Mouse (Mus musculus): ENCODE results near the gene Fam19a2. TPM values are rescaled to one million over a fixed set of nuclear protein-coding genes. Genes with fewer than 3 reads are reported as not detected.

Fam19a2 gene
- total RNA-seq, 2 experiments from 2014 or later, result 0.06 to 0.13 TPM

DNA sequence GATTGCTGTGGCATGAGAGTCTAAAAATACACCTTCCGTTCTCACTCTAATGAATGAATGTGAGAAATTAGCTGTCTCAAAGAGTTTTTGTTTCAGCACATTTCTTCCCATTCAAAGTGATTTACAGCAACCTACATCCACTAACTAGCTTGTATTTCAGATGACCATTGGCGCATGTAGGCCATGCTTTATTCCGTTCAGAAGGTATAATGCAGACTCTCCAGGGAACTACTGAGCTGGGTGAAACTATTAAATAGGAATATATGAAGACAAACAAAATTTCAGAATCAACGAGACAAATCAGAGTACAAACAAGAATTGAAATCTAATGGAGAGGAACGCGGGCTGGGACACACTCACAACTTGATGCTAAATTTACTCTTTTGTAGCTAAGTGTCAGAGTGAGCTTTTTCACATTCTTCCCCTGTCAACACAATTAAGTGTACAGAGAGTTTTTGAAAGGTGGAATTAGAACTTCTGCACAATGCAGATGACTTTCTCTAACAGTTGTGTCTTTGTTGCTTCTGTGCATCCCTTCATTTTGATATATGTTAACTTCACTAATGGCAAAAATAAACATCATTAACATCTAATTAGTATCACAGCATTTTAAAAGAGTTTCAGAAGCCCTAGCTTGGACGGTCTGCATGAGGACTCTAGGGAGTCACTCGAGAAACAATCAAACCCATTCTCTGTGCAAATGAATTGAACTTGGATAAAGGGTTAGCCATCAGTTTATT lies 428.6 kb downstream of the Fam19a2 start:
- DNase-seq (ENCODE audit: low spot score), result no peak
- intact Hi-C loops (cut with DNase I), result no loop called here

DNA sequence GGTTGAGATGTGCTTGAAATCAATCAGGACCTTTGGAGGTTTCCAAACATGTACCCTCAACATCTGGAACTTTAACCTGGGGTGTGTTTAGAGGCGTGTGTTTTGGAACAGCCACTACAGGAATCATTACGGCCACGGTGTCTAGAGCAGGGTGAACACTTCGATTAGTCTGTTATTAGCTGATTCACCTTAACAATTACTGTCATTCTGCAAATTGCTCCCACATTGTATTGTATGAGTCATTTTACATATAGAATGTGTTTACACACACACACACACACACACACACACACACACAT lies 429.1 kb downstream of the Fam19a2 start:
- intact Hi-C loops (cut with DNase I), result no loop called here
- no peak for DNase-seq (ENCODE audit: low spot score)

DNA sequence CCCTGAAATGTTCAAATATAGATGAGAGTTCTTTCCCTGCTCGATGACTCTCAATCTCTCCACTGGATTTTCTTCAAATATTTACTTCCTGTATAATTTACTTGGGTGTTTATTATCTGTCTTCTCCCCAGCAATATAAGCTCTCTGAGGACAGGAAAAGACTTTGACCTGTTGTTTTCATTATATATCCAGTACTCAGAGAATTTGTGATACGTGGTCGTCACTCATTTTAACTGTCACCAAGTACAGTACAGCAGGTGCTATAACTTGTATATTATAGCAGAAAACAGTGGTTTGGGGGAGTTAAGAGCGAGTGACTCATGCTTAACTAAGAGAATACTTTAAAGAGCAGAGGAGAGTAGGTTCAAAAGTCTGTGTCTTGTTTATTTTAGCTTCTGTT lies 438.8 kb downstream of the Fam19a2 start:
- intact Hi-C loops (cut with DNase I), result no loop called here
- DNase-seq (ENCODE audit: low spot score), result no peak

DNA sequence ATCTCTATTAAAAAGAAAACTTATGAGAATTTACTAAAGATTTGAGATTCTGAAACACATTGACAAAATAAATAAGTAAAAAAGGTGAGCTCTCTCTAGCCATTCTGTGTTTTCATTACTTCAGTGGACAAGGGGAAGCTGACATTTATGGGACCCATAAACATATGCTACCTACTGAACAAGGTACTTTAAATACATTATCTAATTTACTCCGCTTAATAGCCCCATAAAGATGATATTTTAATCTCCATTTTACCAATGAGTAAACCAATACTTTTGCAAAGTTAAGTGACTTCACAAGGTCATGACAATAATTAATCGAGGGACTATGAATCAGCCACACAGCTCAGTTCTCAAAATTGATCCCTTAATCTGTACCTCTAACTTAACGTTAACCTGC lies 443.2 kb downstream of the Fam19a2 start:
- intact Hi-C loops (cut with DNase I), result no loop called here
- no peak for DNase-seq (ENCODE audit: low spot score)

DNA sequence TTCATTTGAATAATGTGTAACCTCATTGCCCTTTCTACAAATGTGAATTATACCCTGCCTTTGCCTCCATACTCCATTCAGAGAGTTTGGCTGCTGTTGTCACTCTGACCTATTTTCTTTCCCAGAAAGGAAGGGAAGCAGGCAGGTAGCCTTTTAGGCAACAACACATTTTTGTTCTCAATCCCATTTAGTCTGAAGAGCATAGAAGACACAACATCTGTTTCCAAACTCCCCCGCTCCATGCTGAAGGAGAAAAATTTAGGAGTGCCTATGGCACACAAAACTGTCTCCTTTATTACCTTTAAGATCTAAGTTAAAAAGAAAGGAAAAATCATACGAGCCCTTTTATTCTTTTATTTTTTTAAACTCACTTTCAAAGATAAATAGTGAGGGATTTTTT lies 446.9 kb downstream of the Fam19a2 start:
- no peak for DNase-seq (ENCODE audit: low spot score)
- intact Hi-C loops (cut with DNase I), result no loop called here

DNA sequence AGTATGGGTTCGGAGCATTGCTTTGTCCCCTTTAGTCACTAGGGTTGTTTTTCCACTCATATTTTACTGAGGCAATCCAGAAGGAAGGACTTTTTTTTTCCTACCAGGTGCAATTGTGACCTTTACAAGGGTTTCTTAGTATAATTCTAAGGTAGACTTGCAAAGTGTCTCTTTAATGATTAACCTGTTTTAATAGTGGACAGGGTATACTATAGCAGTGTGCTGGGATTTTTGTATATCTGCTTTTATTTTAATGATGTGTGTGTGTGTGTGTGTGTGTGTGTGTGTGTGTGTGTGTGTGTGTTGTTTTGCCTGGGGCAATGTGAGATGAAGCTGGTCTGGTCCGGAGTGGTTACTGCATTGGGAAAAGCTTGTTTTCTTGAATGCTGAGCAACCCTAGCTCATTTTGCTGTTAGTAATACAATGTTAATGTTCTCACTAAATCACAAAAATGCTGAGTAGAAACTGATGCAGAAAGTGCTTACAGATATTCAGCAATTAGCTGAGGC lies 458.2 kb downstream of the Fam19a2 start:
- no peak for DNase-seq (ENCODE audit: low spot score)
- intact Hi-C loops (cut with DNase I), result no loop called here

DNA sequence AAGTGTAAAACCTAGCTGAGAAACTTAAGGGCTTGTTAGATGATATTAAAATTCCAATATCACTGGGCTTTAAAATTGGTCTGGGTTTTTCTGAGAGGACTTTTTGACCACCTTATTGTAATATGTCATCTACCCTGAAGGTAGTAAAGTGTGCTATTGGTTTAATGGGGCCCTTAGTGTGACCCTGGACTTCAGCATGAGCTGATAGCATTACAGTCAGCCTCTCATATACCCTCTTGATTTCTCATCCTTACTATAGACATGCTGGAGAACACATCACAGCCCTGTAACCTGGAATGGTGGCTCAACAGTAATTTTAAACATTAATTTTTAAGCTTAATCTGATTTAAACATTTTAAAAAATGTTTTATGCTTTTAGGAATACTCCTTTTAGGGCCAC lies 459.8 kb downstream of the Fam19a2 start:
- intact Hi-C loops (cut with DNase I), result no loop called here
- DNase-seq (ENCODE audit: low spot score), result no peak

DNA sequence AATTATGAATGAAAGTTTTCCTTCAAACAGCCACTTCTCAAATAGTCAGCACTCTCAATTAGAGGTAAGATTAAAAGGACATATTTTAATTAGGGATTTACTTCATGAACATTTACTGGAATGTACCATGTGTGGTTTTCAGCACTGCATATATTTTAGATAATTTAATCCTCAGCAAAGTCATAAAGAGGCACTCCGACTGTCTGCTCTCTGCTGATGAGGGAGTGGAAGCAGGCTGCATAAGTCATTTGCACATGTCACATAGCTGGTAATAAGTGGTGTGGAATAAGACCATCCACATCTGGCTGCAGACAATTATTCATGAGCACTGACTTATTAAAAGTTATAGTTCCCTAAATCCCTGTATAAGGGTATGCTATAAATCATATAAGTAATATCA lies 484.5 kb downstream of the Fam19a2 start:
- intact Hi-C loops (cut with DNase I), result no loop called here
- DNase-seq (ENCODE audit: low spot score), result no peak

DNA sequence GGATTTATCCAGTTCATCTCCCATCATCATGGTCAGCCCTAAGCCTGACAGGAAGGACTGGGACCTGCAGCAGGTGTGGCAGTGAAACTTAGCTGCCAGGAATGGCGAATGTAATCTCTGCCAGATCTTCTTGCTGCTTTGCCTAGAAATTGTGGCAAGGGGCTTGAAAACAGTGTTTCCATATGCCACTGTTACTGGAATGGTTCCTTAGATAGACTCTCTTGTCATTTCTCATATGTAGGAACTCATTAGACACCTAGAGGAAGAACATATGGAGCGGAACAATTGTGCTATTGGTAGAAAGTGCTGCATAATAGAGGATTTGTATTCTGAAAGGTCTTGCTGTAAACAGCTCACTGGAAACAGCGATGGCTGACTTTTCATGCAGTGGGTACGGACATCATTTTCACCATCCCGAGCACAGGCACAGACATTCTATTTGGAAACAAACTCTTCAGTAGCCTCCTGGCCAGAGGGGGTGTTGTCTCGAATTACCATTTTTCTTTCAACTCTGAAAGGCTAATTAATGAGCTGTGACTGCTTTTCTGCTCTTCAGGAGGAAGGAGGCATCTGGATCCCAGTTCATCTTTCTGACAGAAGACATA lies 488.0 kb downstream of the Fam19a2 start:
- intact Hi-C loops (cut with DNase I), result no loop called here
- no peak for DNase-seq (ENCODE audit: low spot score)

DNA sequence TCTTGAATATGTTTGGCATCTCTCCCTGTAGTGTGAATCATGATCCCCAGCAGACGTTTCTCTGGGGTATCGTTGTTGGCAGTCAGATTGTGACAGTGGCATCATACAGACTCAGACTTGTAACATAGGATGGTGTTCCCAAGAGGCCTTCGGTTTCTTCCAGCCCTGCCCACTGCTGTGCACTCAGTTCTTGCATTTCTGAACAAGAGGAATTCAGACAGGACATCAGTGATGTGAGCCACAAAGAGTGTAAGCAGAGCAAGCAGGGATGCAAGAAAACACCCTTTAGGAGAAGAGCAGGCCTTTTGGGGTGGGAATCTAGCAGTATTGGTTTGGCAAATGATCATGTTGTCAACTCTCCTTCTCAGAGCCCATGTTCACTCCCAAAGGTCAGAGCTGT lies 489.0 kb downstream of the Fam19a2 start:
- DNase-seq (ENCODE audit: low spot score), result no peak
- intact Hi-C loops (cut with DNase I), result no loop called here

DNA sequence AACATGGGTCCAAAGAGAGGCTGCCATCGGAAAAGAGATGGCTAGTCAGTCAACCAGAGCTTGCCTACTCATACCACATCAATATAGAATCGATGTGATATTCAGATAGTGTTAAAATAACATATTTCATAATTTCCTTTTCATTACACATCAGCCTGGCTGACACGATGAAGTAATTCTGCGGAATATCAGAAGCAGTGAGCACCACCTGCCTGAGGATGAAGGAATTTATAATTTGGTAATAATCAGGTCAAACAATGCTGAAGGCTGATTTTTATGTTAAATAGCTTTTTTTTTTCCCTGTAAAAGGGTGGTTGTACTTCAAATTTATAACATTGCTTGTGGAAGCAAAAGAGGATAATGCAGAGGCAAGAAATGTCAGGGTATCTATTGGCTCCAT lies 490.2 kb downstream of the Fam19a2 start:
- intact Hi-C loops (cut with DNase I), result no loop called here
- DNase-seq (ENCODE audit: low spot score), result no peak

DNA sequence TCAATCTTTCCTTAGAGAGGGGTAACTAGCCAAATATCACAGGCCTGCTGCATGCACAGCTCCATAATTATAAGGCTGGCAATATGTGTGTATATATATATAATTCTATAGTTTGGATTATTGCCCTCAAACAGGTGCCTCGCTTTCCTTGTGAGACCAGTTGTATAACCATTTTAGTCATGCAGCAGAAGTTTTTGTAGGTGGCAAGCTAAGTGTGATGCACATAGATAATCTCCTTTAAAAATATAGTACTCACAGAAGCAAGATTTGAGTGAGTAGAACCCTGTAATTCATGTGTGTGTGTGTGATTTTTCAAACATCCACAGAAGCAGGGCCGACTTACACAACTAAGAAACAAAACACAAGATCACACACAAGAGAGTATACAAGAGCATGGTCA lies 525.6 kb downstream of the Fam19a2 start:
- DNase-seq (ENCODE audit: low spot score), result no peak
- intact Hi-C loops (cut with DNase I), result no loop called here

Other genes with a start within 250 kb of the Fam19a2 start
- gene Mon2, start 187.5 kb upstream of the Fam19a2 start, total RNA-seq (2021), result 10 to 100 TPM; 38.1 to 38.4 TPM
- 10 to 100 TPM; 88.5 to 94.6 TPM for gene Usp15, start 67.0 kb upstream of the Fam19a2 start, total RNA-seq (2021)

Measured in heart, postnatal 25 days (tissue).